Mouse (Mus musculus) stomach, embryonic 14.5 days (tissue): ENCODE data around the gene Cacna2d1. TPM values are rescaled to one million over a fixed set of nuclear protein-coding genes. Genes with fewer than 3 reads are reported as not detected.

Source experiments
- ATAC-seq: fragments of 200-750 bp; cut with Nextera tagmentation; 2 replicates; pipeline ENCODE4 v1.8.0; 2017; ENCODE audit warnings: low read depth, moderate TSS enrichment; ENCODE audit not compliant: insufficient number of reproducible peaks, insufficient read depth, low FRiP score
- H3K27ac ChIP-seq: fragments of 300-500 bp; sonication (generic); 2 replicates; pipeline ENCODE4 v1.5.1; 2014; ENCODE audit warnings: mild to moderate bottlenecking, low read length, moderate library complexity, mixed read lengths
- H3K27me3 ChIP-seq: fragments of 300-500 bp; sonication (generic); 2 replicates; pipeline ENCODE4 v1.6.1; 2014; ENCODE audit warnings: low read length, control low read depth, mixed read lengths; ENCODE audit not compliant: control insufficient read depth, insufficient read depth
- H3K36me3 ChIP-seq: fragments of 300-500 bp; sonication (generic); 2 replicates; pipeline ENCODE4 v1.6.1; 2014; ENCODE audit warnings: mild to moderate bottlenecking, control low read depth, low read length, moderate library complexity, mixed read lengths; ENCODE audit not compliant: control insufficient read depth, insufficient read depth
- H3K4me1 ChIP-seq: fragments of 300-500 bp; sonication (generic); 2 replicates; pipeline ENCODE4 v1.6.1; 2014; ENCODE audit warnings: low read length, control low read depth, mixed read lengths; ENCODE audit not compliant: control insufficient read depth, insufficient read depth
- H3K4me2 ChIP-seq: fragments of 300-500 bp; sonication (generic); replicated peaks from 2 replicates; pipeline ENCODE4 v1.6.1; 2014; ENCODE audit warnings: low read depth, low read length, control low read depth
- H3K4me3 ChIP-seq: fragments of 300-500 bp; sonication (generic); 2 replicates; pipeline ENCODE4 v1.5.1; 2014; ENCODE audit warnings: low read depth, low read length, control low read depth
- H3K9ac ChIP-seq: fragments of 300-500 bp; sonication (generic); replicated peaks from 2 replicates; pipeline ENCODE4 v1.6.1; 2014; ENCODE audit warnings: low read depth, mild to moderate bottlenecking, control low read depth, low read length, moderate library complexity, mixed read lengths
- H3K9me3 ChIP-seq: fragments of 300-500 bp; sonication (generic); 2 replicates; pipeline ENCODE4 v1.6.1; 2016; ENCODE audit warnings: low read depth, low read length, control low read depth; ENCODE audit not compliant: control insufficient read depth
- WGBS: fragments of 180-500 bp; shearing (Covaris S2); extraction: QIAGEN DNeasy Blood & Tissue Kit; methylation state at CpG from one replicate; pipeline ENCODE4 v1.1.7; 2014; 5-methylcytosine and 5-hydroxymethylcytosine counted together
- polyA plus RNA-seq: library from polyadenylated mRNA; unstranded; fragments of >200 nt; fragmentation: Nextera tagmentation; extraction: Ambion mirVana; gene quantifications from 2 replicates; pipeline ENCODE4 v1.2.1, GENCODE M21; 2014

Gene Cacna2d1
- polyA plus RNA-seq, 1 experiment from 2014 or later: 21.9 TPM

GRCm38 (mm10) chr5:16362076-16362475 is 427.6 kb downstream of the Cacna2d1 start:
- ATAC-seq: no peak
- Histone ChIP-seq H3K9ac (no peak overlapping the region), H3K27me3 (no peaks in the 10 kb centered on the region), H3K36me3 (no peaks in the 10 kb centered on the region), H3K27ac (no peak overlapping the region), H3K4me2 (no peak overlapping the region), H3K9me3 (no peaks in the 10 kb centered on the region), H3K4me3 (no peak overlapping the region), H3K4me1 (no peaks in the 10 kb centered on the region)
- WGBS: 89% methylated on average over 2 of the region's 2 CpGs

DNA sequence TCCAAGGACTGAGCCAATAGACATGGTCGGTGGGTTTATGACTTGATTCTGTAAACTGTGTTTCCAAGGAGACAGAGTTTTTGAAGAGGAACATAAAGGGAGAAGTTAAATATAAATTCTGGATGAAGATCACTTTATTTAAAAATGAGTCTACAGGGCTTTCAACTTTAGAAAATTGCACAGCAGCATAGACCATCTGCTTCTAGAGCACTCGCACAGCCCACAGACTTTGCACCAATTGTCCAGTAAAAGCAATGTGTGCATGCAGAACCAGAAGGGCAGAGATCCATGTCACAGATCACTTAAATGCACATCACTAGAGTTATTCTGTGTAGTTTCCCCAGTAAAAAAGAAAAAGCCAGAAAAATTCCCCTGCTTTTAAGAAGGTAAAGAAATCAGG is 428.7 kb downstream of the Cacna2d1 start:
- Histone ChIP-seq H3K9ac (no peak overlapping the region), H3K4me3 (no peak overlapping the region), H3K36me3 (no peaks in the 10 kb centered on the region), H3K4me1 (no peaks in the 10 kb centered on the region), H3K4me2 (no peak overlapping the region), H3K9me3 (no peaks in the 10 kb centered on the region), H3K27ac (no peak overlapping the region), H3K27me3 (no peaks in the 10 kb centered on the region)
- WGBS: 93% methylated on average over 2 of the region's 2 CpGs
- no peak for ATAC-seq

- H3K9me3 ChIP-seq: no peaks in the 10 kb centered on the region
- H3K4me1 ChIP-seq: no peaks in the 10 kb centered on the region
- H3K27ac ChIP-seq: no peak overlapping the region
- H3K9ac ChIP-seq: no peak overlapping the region
- no peak for ATAC-seq
- no peak overlapping the region for H3K4me3 ChIP-seq
- no peaks in the 10 kb centered on the region for H3K27me3 ChIP-seq
- no peaks in the 10 kb centered on the region for H3K36me3 ChIP-seq
- WGBS: 87% methylated on average over 8 of the region's 8 CpGs
- no peak overlapping the region for H3K4me2 ChIP-seq
Observed at GRCm38 (mm10) chr5:16370706-16371105, 436.2 kb downstream of the Cacna2d1 start.

GRCm38 (mm10) chr5:16373966-16374365 is 439.5 kb downstream of the Cacna2d1 start:
- Histone ChIP-seq H3K9me3 (no peaks in the 10 kb centered on the region), H3K27ac (no peak overlapping the region), H3K27me3 (no peaks in the 10 kb centered on the region), H3K9ac (no peak overlapping the region), H3K36me3 (no peaks in the 10 kb centered on the region), H3K4me2 (no peak overlapping the region), H3K4me3 (no peak overlapping the region), H3K4me1 (no peaks in the 10 kb centered on the region)
- no peak for ATAC-seq
- 90% methylated on average over 4 of the region's 4 CpGs for WGBS

DNA sequence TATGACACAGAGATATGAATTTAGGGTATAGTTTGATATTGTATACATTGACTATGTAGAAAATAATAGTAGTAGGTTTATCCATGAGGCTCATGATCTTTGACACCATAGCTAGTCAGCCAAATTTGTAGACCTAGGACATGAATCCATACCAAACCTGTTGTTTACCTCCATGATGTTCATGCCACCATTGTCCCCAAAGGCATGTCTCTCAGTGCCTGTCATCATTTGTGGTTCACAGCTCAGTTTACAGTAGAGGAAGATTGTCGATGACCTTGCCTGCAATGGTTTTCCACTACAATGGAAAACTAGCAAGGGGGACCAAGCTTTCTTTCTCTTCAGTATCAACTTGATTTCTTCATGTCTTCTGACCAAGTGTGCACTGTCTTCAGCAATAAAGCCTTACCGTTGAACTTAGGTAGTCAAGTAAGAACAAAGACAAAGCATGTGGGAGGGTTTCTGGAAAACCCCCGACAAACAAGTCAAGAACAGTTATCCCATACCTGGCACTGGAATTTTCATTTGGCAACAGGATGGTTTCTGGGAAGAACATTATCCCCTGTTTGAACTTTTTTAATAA is 441.9 kb downstream of the Cacna2d1 start:
- Histone ChIP-seq H3K4me2 (no peak overlapping the region), H3K4me1 (no peaks in the 10 kb centered on the region), H3K27me3 (no peaks in the 10 kb centered on the region), H3K9ac (no peak overlapping the region), H3K4me3 (no peak overlapping the region), H3K9me3 (no peaks in the 10 kb centered on the region), H3K36me3 (no peaks in the 10 kb centered on the region), H3K27ac (no peak overlapping the region)
- ATAC-seq: no peak
- 90% methylated on average over 3 of the region's 3 CpGs for WGBS

- no peaks in the 10 kb centered on the region for H3K27me3 ChIP-seq
- H3K27ac ChIP-seq: no peak overlapping the region
- no peak overlapping the region for H3K9ac ChIP-seq
- no peaks in the 10 kb centered on the region for H3K4me1 ChIP-seq
- H3K4me3 ChIP-seq: no peak overlapping the region
- no peaks in the 10 kb centered on the region for H3K36me3 ChIP-seq
- no peak for ATAC-seq
- WGBS: 66% methylated on average over 8 of the region's 8 CpGs
- no peak overlapping the region for H3K4me2 ChIP-seq
- H3K9me3 ChIP-seq: no peaks in the 10 kb centered on the region
Observed at GRCm38 (mm10) chr5:16410011-16410410, 475.5 kb downstream of the Cacna2d1 start.

DNA sequence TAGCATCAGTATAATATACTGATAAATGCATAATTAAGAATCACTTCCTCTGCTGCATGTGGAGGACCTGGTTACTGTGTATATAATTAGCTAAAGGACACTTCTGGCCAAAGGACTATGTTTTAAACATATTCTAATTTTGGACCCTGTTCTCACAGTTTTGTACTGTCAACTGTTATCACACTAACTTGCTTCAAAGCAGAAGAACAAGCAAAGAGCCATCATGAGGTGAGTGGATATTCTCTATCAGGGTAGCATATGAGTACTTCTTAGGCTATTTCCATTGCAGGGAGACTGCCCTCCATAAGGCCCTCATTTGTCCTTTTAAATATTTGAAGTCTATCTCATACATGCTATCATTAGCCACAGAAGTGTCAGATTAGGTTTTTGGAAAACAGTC is 480.2 kb downstream of the Cacna2d1 start:
- H3K4me3 ChIP-seq: no peak overlapping the region
- H3K9me3 ChIP-seq: no peaks in the 10 kb centered on the region
- H3K9ac ChIP-seq: no peak overlapping the region
- H3K4me1 ChIP-seq: no peaks in the 10 kb centered on the region
- H3K4me2 ChIP-seq: no peak overlapping the region
- no peak for ATAC-seq
- no peaks in the 10 kb centered on the region for H3K36me3 ChIP-seq
- no peak overlapping the region for H3K27ac ChIP-seq
- H3K27me3 ChIP-seq: no peaks in the 10 kb centered on the region

- Histone ChIP-seq H3K9me3 (no peaks in the 10 kb centered on the region), H3K4me1 (no peaks in the 10 kb centered on the region), H3K4me2 (no peak overlapping the region), H3K4me3 (no peak overlapping the region), H3K36me3 (no peaks in the 10 kb centered on the region), H3K27ac (no peak overlapping the region), H3K9ac (no peak overlapping the region), H3K27me3 (no peaks in the 10 kb centered on the region)
- no peak for ATAC-seq
- WGBS: 62% methylated on average over 1 of the region's 1 CpGs
Observed at GRCm38 (mm10) chr5:16417996-16418395, 483.5 kb downstream of the Cacna2d1 start.

GRCm38 (mm10) chr5:16418504-16418903 is 484.0 kb downstream of the Cacna2d1 start:
- no peak for ATAC-seq
- no peak overlapping the region for H3K9ac ChIP-seq
- H3K27ac ChIP-seq: no peak overlapping the region
- no peaks in the 10 kb centered on the region for H3K4me1 ChIP-seq
- no peak overlapping the region for H3K4me2 ChIP-seq
- no peaks in the 10 kb centered on the region for H3K36me3 ChIP-seq
- H3K4me3 ChIP-seq: no peak overlapping the region
- 69% methylated on average over 3 of the region's 3 CpGs for WGBS
- no peaks in the 10 kb centered on the region for H3K9me3 ChIP-seq
- no peaks in the 10 kb centered on the region for H3K27me3 ChIP-seq
